Mouse (Mus musculus) liver, adult 2 months (tissue): ENCODE results near the gene Gm20388.

Experiments used
- CTCF ChIP-seq: fragments of 200-500 bp; IDR thresholded peaks from 2 replicates; pipeline ENCODE4 v1.5.1; 2011; ENCODE audit warnings: low read depth, low read length, control low read depth
- POLR2A ChIP-seq: fragments of 200-500 bp; IDR thresholded peaks from 2 replicates; pipeline ENCODE4 v1.6.1; 2011; ENCODE audit warnings: low read length, control low read depth; ENCODE audit not compliant: insufficient read depth; ENCODE audit errors: extremely low read depth

DNA sequence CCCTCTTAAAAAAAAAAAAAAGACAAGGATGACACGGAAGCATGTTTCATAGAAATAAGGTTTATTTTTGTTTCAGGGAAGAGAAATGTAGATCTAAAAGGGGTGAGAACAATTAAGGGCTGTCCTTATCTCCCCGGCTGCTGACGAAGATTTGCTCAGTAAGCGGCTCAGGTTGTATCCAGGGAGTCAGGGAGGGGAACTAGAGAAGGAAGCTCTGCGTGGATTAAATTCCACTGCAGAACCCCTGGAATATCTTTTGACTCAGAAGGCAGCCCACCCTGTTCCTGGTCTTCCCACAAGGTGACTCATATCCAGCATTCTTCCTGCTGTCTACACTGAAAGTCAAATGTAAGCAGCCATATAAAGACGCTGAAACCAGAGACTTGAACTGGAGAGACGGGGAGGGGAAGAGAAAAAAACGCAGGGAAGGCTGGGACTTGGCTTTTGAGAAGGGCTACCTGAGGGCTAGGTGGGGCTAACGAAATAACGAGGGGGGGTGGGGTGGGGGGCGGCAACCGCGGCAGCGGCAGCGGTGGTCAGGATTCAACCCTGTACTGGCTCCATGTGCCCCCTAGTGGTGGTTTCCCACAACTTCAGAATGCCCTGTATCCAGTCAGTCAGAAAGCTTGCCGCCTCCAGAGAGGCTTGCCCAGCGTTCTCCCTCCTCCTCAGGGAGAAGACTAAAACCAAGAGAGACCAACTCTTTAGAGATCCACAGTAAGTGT lies 3511.6 kb downstream of the Gm20388 start:
- TF ChIP-seq CTCF (peak; percentile 77), POLR2A (no peak)
